Mouse (Mus musculus) retina, postnatal 1 day (tissue): ENCODE results near the gene Synj2.

Experiments used
- DNase-seq: peaks from one replicate; pipeline ENCODE4 v3.0.0-alpha.2; 2012

Synj2 gene

GRCm38 (mm10) chr17:5941230-5942043, at the start of gene Synj2:
Gene Synj2 (plus strand): TSS chr17:5941280.
- DNase-seq: peak; percentile 76

GRCm38 (mm10) chr17:5891933-5892683, 49.0 kb upstream of the Synj2 start:
- DNase-seq: no peak

GRCm38 (mm10) chr17:5893092-5893491, 48.0 kb upstream of the Synj2 start:
- DNase-seq: no peak

- DNase-seq: no peak
Observed at GRCm38 (mm10) chr17:5893574-5894148, 47.4 kb upstream of the Synj2 start.

- no peak for DNase-seq
Observed at GRCm38 (mm10) chr17:5896066-5896465, 45.0 kb upstream of the Synj2 start.

GRCm38 (mm10) chr17:5896607-5897006, 44.5 kb upstream of the Synj2 start:
- no peak for DNase-seq

GRCm38 (mm10) chr17:5897326-5898200, 43.5 kb upstream of the Synj2 start:
- DNase-seq: no peak

GRCm38 (mm10) chr17:5899251-5899650, 41.8 kb upstream of the Synj2 start:
- no peak for DNase-seq

- DNase-seq: no peak
Observed at GRCm38 (mm10) chr17:5901381-5901780, 39.7 kb upstream of the Synj2 start.

DNA sequence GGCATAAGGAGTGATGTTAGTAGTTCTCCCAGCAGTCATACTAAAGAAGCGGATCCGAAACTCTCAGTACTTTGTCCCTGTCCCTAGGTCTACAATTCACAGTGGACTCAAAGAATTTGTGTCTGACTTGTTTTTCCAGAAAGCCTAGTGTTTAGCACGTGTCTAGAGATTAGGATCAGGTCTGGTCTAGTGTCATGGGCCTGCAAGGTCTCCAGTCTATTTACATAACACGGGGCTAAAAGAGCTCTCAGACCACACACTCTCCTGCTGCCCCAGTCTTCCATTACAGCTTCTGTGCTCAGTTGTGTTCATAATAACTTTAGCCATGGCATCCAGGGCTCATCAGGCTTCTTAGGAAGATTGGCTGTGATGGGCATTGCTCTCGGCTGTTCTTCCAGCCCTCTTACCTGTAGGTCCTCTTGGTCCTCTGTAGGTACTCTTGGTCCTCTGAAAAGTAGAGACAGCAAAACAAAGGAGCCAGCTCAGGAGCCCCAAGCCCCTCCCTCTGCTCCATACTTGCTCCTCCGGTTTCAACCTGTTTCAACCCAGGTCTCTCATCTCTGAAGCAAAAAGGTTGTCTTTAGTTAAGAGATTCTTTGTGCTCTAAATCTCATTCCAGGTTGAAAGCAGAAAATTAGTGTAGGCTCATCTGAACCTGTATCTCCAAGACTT, 37.3 kb upstream of the Synj2 start:
- no peak for DNase-seq

- DNase-seq: no peak
Observed at GRCm38 (mm10) chr17:5909681-5910080, 31.4 kb upstream of the Synj2 start.

- no peak for DNase-seq
Observed at GRCm38 (mm10) chr17:5911591-5911990, 29.5 kb upstream of the Synj2 start.

GRCm38 (mm10) chr17:5912797-5913196, 28.3 kb upstream of the Synj2 start:
- DNase-seq: no peak

GRCm38 (mm10) chr17:5914217-5914616, 26.9 kb upstream of the Synj2 start:
- no peak for DNase-seq

DNA sequence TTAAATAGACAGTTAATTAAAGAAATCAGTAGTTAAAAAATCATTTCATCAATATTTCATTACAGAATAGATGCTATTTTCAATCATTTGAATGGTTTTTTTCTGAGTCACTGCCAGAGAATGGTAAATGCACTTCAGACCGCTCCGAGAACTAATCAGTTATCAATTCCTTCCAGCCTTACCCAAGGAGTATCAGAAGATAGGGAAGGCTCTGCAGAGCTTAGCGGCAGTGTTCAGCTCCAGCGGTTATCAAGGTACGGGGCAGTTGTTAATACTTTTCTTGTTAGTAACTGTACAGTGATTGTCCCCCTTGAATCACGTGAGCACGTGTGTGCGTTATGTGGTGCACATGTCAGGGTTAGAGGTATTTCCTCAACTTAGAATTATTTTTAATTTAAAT, 19.1 kb upstream of the Synj2 start:
- DNase-seq: no peak

DNA sequence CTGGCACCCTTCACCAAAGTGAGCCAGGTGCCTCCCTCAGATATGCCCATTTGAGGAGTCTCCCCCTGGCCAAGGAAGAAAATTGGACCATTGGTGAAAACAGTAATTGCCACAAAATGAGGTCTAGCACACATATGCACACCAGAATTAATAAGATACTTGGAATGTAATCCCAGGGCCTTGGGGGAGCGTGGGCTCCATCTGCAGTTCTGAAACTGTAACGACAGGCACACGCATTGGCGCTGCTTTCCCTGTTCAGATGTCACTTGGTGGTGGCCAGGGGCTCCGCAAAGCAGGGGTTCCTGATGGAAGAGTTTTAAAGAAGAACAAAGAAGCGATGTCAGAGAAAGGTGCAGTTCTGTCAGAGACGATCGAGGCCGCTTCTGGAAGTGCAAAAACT, 17.8 kb upstream of the Synj2 start:
- peak; percentile 50 for DNase-seq

- DNase-seq: peak; percentile 16
Observed at GRCm38 (mm10) chr17:5924238-5924637, 16.8 kb upstream of the Synj2 start.

- DNase-seq: no peak
Observed at GRCm38 (mm10) chr17:5926710-5927109, 14.4 kb upstream of the Synj2 start.

DNA sequence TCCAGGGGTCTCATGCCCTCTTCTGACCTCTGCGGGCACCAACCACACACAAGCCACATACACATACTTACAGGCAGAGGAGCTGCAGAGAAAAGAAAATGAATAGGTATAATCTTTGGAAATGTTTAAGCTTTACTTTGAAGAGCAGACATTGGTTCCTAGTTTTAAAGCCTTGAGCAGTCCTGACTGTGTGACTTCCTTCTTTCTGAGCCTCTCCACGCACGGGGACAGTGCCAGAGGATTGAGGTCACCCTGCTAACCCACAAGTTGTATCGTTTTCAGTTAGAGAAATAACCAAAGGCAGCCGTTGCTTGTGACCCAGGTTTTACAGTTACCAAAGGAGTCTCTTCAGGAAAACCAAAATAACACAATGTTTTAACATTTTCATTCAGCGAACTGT, 12.0 kb upstream of the Synj2 start:
- DNase-seq: no peak

GRCm38 (mm10) chr17:5932161-5932560, 8.9 kb upstream of the Synj2 start:
- DNase-seq: no peak

- peak; percentile 92 for DNase-seq
Observed at GRCm38 (mm10) chr17:5934554-5935324, 6.3 kb upstream of the Synj2 start.
